Mouse (Mus musculus) 416B (cell line): ENCODE data around the gene Golga5.

Experiments
- DNase-seq: peaks from one replicate; pipeline ENCODE4 v3.0.0; 2011; ENCODE audit warnings: low read depth

Golga5 gene

DNA sequence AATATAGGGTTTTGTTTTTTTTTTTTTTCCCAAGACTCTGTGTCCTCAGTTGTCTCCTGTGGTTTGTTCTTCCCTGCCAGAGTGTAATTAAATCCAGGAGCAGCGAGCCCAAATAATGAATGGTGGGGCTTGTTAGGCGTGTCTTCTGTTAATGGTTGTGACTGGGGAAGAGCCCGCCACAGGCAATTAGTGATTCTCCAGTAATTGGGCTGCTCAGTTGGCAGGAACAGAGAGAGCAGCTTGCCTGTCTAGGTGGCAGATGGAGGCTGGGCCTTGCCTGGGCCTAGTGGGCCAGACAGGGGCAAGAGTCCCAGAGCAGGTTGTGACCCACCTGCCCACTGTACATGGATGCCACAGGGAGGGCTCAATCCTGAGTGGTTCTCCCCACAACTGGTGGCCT lies 42.4 kb downstream of the Golga5 start:
- DNase-seq = no peak

DNA sequence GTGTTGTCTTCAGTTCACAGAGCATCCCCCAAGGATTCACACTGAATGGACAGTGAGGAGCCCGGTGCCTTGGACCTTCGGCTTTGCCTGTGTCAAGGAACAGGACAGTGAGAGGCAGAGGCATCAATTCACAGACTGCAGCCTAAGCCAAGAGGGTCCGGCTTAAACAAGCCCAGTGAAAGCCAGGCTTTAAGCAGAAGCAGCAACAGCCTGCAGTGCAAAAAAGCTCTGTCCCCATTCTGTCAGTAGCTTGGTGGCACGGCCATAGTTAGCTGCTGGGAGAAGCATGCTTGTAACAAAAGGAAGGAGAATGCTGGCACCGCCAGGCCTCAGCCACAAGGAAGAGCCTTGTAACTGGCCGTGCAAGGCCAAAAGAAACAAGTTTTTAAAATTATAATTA lies 45.2 kb downstream of the Golga5 start:
- no peak for DNase-seq

DNA sequence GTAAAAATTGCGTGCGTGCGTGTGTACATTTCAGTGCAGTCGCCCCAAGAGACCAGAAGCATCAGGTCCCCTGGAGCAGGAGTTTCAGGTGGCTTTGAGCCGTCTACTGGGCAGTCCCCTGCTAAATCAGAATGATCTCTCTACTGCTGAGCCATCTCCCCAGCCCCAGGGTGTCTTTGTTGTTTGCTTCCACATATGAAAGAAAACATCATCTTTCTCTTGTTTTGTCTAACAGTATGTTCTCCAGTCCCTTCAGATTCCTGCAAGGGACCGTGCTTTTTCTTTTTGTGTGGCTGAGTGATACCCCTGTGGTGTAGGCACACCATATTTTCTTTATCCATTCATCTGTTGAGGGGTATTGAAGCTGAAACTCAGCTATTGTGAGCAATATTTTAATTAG lies 45.8 kb downstream of the Golga5 start:
- DNase-seq = no peak

DNA sequence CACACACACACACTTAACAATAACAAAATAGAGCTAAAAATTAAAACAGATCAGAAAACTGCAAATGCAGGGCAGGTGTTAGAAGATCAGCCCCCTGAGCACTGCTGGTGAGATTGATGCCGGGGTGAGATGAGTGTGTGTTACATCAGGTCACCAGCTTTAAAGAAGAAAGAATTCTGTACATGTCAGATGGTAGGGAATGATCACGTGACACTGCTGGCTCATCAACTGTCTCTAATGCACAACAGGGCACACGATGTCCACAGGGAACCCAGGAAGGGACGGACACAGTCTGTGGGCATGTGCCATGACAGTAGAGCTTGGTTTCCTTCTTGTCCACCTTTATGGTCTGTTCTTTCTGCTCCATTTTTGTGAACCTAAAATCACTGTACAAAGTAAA lies 47.2 kb downstream of the Golga5 start:
- DNase-seq = no peak

DNA sequence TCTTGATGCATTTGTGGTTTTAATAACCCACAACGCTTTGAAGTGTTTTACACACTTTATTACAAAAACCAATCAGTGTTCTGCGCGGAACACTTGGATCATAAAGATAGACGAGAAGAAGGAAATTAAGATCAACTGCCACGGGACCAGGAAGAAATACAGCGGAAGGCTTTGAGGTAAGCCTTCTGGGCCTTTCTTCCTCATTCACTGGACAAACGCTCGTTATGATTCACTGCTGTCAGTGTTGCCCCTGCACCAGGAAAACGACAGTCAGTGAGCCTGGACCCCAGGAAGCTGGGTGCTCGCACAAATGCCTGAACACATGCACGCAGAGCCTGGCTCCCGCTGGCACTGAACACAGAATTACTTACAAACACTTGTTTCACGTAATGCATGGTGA lies 48.7 kb downstream of the Golga5 start:
- peak; percentile 29 for DNase-seq

DNA sequence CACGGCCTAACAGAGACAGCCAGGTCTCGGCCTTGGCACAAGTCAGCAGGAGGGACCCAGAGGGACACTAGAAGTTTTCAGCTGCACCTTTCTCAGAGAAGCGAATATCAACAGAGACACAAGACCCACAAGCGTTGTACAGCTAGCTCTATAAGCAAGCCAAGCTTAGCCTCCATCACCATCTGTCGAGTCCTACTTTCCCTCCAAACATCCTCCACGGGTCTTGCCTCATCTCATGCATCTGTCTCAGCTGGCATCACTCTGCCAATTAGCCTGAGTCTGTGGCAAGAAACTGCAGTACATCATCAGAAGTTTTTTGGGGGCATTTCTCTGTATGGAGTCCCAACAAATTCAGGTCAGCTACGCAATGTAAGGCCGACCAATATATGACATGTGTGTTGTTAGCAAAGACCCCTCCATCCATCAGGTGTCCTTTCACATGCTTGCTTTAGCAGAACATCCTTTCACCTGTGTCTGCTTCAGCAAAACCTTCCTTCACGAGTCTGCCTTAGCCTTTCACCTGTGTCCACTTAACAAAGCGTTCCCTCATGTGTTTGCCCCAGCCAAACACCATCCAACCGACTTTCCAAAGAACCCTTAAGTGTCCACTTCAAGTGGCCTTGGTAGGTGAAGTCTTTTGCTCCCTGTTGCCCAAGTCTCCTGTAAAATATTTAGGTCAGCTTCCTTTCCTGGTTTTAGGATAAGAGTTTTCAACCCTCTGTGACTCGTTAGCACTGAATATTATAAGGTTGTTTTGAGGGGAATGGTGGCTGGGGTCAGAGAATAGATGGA lies 51.2 kb downstream of the Golga5 start:
- no peak for DNase-seq

DNA sequence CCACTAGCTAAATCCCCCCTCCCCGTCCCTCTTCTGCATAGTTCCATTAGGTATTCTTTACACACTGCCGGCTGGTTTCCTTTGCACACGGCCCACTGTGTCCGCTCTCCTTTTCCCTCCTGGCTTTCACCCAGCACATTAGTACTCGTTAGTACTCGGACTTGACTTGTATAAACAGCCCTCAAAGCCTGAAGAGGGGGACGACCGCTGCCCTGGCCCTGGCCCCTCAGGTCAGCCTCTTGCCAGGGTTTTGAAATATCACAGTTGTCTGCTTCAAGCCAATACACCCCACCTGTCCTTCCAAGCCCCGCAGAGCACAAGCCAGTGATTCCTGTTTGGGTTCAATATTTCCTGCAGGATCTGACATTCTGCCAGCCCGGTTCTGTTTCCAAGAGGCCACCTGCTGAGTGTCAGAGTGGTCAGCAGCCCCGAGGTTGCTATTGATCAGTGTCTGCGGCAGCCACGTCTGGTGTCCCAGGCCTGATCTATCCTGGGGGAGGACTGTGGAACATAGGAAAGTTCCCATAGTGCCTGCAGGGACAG lies 52.9 kb downstream of the Golga5 start:
- no peak for DNase-seq

DNA sequence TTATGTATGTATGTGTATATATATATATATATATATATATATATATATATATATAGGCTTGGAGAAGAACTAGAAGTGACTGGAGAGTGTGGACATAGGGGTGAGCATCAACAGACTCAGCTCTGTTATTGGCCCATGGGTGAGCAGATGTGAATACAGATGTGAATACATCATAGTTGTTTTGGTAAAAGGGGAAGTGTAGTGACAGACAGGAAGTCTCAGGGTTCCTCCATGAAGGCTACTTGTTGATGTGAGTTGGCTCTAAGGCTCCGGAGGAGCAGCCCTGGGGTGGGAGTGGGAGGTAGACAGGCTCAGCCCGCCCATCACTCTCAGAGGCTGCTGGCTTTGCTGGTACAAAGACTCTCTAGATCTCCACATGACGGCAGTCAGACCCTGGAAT lies 55.3 kb downstream of the Golga5 start:
- peak; percentile 17 for DNase-seq

DNA sequence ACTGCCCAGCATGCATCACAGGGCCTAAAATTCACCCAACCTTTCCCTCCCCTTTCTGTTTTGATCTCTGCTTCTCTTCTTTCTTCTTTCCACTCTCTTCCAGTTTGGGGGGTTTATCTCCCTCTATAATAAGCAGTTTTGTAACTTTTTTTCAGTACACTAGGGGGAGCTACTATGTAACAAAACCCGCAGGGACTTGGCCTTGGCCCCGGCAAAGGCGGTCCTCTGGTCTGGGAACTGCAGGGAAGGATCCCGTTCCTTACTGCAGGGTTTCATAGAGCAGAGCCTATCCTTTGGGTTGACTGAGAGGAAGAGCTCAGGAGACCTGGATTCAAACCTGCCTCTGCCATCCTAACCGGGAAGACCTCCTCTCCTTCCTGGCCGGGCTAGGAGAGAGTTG lies 55.8 kb downstream of the Golga5 start:
- DNase-seq = peak; percentile 60

DNA sequence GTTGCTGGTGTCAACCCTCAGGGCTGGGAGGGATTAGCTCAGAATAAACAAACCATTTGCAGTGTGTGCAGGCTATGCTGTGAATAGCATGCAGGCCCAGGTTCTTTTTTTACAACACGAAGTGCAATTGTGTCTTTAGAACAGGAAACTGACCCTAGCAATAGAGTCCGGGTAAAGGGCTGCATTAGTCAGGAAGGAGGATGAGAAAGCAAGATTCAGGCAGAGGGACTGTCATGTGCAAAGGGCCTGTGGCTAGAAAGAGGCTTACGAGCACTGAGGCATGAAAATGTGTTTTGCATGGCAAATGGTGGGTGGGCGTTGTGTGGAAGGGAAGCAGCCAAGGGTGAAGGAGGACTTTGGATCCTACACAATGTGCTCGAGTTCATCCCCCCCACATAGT lies 59.1 kb downstream of the Golga5 start:
- DNase-seq = no peak

DNA sequence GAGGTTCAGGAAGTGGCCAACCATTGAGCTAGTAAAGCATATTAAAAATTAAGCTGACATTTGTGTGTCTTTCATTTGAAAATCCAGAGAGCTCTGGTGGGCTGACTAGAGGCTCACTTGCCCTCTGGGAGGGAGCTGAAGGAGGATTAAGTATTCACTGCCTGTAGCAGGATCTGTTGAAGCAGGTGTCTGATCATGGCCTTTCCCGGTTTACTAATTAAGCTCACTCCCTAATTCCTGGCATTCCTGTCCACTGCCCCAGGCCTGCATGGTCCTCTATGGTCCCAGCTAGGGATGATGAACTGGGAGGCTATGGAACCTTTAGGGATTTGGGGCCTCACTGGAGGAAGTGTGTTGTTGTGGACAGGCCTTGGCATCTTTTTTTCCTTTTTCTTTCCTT lies 66.9 kb downstream of the Golga5 start:
- no peak for DNase-seq

DNA sequence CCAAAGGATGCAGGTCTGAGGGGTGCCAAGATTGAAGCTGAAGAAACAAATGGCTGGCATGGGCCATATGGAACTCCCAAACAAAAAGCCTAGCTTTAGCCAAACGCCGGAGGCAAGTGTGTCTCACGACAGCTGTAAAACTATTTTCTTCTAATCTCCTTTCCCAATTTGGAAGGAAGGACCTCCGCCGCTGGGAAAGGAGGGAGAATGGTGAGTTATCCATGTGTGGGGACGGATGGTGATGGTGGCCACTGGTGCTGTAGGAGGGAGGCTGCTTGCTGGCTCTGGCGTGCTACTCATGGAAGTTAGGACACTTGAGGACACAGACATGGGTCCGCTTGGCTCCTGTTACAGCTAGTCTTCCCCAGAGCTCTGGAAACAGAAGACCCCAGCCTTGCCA lies 71.3 kb downstream of the Golga5 start:
- no peak for DNase-seq

DNA sequence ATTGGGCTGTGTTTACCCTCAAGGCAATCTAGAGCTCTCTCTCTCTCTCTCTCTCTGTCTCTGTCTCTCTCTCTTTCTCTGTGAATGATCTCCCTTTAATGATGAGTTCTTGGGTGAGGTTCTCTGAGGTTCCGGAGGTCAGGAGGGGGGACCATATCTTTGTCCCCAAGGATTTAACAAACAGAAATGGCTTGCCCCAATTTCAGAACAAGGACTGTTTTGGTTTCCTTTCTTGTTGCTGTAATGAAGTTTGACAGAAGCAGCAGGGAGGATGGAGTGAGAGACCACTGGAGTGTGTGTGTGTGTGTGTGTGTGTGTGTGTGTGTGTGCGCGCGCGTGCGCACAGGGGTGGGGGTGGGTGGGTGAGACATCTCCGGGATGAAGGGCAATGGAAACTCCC lies 72.2 kb downstream of the Golga5 start:
- DNase-seq = no peak

DNA sequence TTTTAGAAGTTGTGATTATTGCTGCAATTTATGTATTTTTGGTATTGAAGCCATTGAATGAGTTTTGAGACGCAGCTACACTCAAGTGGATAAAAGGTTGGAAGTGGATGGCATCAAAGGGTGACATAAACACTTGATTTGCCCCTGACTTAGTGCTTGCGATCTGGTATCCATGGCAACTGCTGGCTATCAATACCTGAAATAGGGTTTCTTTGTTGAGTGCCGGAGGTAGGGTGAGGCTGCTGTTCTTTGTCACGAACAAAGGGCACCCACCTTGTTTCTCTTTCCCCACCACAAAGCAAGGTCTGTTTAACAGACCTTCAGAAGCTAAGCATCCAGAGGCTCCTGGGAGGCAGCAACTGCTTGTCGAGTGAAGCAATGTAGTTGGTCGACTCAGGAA lies 76.2 kb downstream of the Golga5 start:
- DNase-seq = no peak
